Mouse (Mus musculus) thymus, adult 18-20 months (tissue): Measurements from ENCODE around the gene Ubap2.

ENCODE experiments used
- DNase-seq, 2 experiments: peaks; one replicate each; pipeline ENCODE4 v3.0.0; 2022; ENCODE audit warnings: mixed read lengths in 2 of 2

Gene Ubap2

GRCm38 (mm10) chr4:41158251-41158650, 116.7 kb downstream of the Ubap2 start:
- no peak for DNase-seq

GRCm38 (mm10) chr4:41156961-41157360, 118.0 kb downstream of the Ubap2 start:
- no peak for DNase-seq

GRCm38 (mm10) chr4:41153146-41153545, 121.8 kb downstream of the Ubap2 start:
- no peak for DNase-seq

- DNase-seq, result no peak
Observed at GRCm38 (mm10) chr4:41151186-41151585, 123.8 kb downstream of the Ubap2 start.

- DNase-seq, result no peak
Observed at GRCm38 (mm10) chr4:41149891-41150290, 125.1 kb downstream of the Ubap2 start.
